Mouse (Mus musculus): ENCODE results near the gene Kiss1r. TPM values are rescaled to one million over a fixed set of nuclear protein-coding genes. Genes with fewer than 3 reads are reported as not detected.
"Not testable (repeated sequence)": the region's sequence is repeated elsewhere in the genome, so short reads cannot be mapped to it uniquely, and the experiment has no call there.

Kiss1r gene
- polyA plus RNA-seq, 1 experiment from 2014 or later = 0.68 TPM

DNA sequence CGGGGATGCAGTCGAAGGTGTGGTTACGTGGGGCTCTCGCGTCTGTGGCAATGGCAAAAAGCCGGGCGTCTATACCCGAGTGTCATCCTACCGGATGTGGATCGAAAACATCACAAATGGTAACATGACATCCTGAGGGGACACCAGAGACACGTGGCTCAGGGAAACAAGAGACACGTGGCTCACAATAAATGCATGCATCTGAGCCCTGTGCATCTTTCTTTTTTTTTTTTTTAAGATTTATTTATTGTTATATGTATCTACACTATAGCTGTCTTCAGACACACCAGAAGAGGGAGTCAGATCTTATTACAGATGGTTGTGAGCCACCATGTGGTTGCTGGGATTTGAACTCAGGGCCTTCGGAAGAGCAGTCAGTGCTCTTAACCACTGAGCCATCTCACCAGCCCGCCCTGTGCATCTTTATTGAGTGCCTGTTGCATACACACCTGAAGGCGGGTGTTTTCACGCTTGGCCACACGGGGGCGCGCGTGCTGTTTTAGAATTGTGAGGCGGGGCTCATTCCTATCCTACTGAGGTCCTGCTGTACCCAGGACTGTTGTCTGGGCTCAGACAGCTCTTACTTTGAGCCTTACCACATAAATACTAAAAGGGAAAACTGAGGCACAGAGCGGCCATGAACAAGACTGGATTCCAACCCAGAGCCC lies 24.2 kb upstream of the Kiss1r start:
- ATAC-seq = peak; percentile 65; the same call in 1 of the 2 replicates
- H3K9me3 ChIP-seq (ENCODE audit: control insufficient read depth, low read length); H3K4me2 ChIP-seq (ENCODE audit: low read depth, low read length): not testable (repeated sequence)

DNA sequence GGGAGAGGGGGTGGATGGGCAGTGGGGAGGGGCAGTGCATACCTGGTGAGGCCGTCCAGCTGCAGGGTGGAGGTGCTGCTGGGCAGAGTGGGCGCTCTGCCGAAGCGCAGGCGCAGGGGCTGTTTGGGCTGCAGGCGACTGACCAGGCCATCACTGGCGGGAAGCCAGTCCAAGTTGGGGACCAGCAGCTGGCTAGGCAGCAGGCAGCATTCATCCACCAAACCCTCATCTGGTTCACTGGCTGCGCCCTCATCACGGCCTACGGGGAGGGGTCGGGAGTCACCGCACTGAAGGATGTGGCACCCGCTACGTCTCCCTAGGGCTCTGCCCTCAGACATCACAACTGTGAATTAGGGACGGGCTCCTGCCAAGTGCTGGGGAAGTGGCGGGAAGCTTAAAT lies 20.5 kb upstream of the Kiss1r start:
- H3K36me3 ChIP-seq (ENCODE audit: control insufficient read depth, insufficient read depth, low read length) = peaks cover 16% of the 10 kb centered on the region
- 89% methylated on average over 16 of the region's 16 CpGs for WGBS
- H3K27ac ChIP-seq (ENCODE audit: low read length) = no peak overlapping the region
- no peak for ATAC-seq
- no peak overlapping the region for H3K4me3 ChIP-seq (ENCODE audit: low read length)
- no peaks in the 10 kb centered on the region for H3K9me3 ChIP-seq (ENCODE audit: control insufficient read depth, low read length)
- peaks cover 12% of the 10 kb centered on the region for H3K4me1 ChIP-seq (ENCODE audit: control insufficient read depth, insufficient read depth, low read length)
- no peaks in the 10 kb centered on the region for H3K27me3 ChIP-seq (replicated peaks; ENCODE audit: control insufficient read depth, insufficient read depth, low read length)
- H3K9ac ChIP-seq (ENCODE audit: low read depth, low read length) = no peak overlapping the region
- no peak overlapping the region for H3K4me2 ChIP-seq (ENCODE audit: low read depth, low read length)

More for the DNA sequence above, 24.2 kb upstream of the Kiss1r start:
- H3K9ac ChIP-seq (ENCODE audit: low read depth, low read length); H3K36me3 ChIP-seq (ENCODE audit: control insufficient read depth, insufficient read depth, low read length); H3K27ac ChIP-seq (ENCODE audit: low read length); H3K27me3 ChIP-seq (replicated peaks; ENCODE audit: control insufficient read depth, insufficient read depth, low read length); H3K4me3 ChIP-seq (ENCODE audit: low read length); H3K4me1 ChIP-seq (ENCODE audit: control insufficient read depth, insufficient read depth, low read length): not testable (repeated sequence)
- WGBS = 41% methylated on average over 22 of the region's 22 CpGs

DNA sequence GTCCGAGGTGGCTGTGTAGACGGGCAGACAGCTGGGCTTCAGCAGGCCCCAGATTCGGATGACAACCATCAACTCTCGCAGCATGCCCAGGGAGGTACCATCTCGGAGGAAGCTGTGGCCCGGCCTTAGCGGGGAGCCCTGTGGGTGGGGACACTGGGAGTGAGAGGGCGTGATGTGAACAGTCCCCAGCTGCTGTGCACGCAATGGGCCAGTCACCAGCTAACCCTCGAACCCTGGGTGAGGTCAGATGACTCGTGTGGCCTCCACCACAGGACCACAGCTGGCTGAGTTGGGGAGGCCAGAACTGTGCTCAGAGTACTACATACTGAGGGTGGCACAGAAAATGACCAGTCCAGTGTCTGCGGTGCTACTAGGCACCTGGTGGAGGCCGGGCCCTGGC lies 20.0 kb upstream of the Kiss1r start:
- no peak overlapping the region for H3K27ac ChIP-seq (ENCODE audit: low read length)
- H3K27me3 ChIP-seq (replicated peaks; ENCODE audit: control insufficient read depth, insufficient read depth, low read length) = no peaks in the 10 kb centered on the region
- no peak overlapping the region for H3K4me3 ChIP-seq (ENCODE audit: low read length)
- no peak overlapping the region for H3K4me2 ChIP-seq (ENCODE audit: low read depth, low read length)
- H3K9ac ChIP-seq (ENCODE audit: low read depth, low read length) = no peak overlapping the region
- 81% methylated on average over 13 of the region's 13 CpGs for WGBS
- H3K4me1 ChIP-seq (ENCODE audit: control insufficient read depth, insufficient read depth, low read length) = peaks cover 12% of the 10 kb centered on the region
- 0 out of 2 replicates have a peak, but pooled peaks have one; percentile 2 for ATAC-seq
- H3K36me3 ChIP-seq (ENCODE audit: control insufficient read depth, insufficient read depth, low read length) = peaks cover 16% of the 10 kb centered on the region
- no peaks in the 10 kb centered on the region for H3K9me3 ChIP-seq (ENCODE audit: control insufficient read depth, low read length)

DNA sequence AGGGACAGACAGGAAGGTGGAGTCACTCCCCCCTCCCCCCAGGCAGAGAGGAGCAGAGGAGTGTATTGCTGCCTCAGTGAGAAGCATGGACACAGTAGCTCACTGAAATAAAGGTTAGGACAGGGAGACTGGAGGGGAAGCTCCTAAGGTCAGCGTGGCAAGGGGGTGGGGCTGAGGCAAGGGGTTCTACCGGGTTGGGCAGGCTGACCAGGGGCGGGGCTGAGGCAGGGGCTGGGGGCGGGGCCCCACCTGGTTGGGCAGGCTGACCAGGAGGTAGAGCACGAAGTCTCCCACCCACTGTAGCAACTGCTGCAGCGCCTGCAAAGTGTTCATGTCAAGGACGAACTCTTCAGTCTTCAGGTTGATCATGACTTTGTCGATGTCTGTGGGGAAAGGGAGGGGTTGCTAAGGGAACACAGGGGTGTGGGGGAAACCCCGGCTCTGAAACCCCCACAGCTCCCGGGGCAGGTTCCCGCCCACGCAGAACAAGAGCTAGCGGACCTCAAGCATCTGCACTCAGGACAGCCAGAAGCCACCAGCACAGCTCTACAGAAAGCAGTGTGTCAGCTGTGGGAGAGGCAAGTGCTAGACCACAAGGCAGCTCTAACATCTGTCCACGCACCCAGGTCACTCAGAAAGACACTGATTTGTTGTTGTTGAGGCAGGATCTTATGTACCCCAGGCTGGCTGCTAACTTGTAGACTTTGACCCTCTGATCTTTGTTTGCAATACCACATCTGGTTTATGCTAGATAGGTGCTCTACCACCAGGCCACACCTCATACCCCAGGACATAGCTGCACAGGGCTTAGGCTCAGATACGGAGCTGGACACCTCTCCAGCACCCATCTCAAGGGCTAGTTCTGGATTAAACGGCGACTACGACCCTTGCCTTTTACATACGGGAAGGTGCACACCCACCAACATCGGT lies 19.2 kb upstream of the Kiss1r start:
- ATAC-seq = peak; percentile 60
- 0 out of 2 replicates have a peak overlapping the region, but pooled peaks have one; percentile 38 for H3K9ac ChIP-seq (ENCODE audit: low read depth, low read length)

DNA sequence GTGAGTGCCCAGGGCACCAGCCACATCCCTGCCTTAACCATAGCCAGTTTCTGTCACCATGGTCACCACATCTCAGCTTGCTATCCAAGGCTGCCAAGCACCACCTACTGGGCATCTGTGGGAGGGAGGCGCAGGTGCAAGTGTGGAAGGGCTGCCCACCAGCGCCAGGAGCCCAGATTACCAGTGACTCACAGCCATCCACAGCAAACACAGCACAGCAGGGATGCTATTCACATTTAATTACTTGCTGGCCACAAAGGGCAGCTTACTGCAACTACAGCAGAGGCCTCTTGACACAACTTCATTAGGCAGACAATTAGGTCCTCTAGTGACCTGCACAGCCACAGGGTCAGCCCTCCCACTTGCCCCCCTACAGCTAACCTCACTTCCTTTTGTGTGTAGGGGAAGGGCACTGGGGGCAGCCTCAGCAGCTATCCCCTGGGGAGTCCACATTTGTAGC lies 15.8 kb upstream of the Kiss1r start:
- no peak overlapping the region for H3K4me2 ChIP-seq (ENCODE audit: low read depth, low read length)
- peaks cover 18% of the 10 kb centered on the region for H3K36me3 ChIP-seq (ENCODE audit: control insufficient read depth, insufficient read depth, low read length)
- H3K9me3 ChIP-seq (ENCODE audit: control insufficient read depth, low read length) = no peaks in the 10 kb centered on the region
- H3K4me1 ChIP-seq (ENCODE audit: control insufficient read depth, insufficient read depth, low read length) = peaks cover 12% of the 10 kb centered on the region
- no peak for ATAC-seq
- no peaks in the 10 kb centered on the region for H3K27me3 ChIP-seq (replicated peaks; ENCODE audit: control insufficient read depth, insufficient read depth, low read length)
- no peak overlapping the region for H3K27ac ChIP-seq (ENCODE audit: low read length)
- no peak overlapping the region for H3K4me3 ChIP-seq (ENCODE audit: low read length)
- 71% methylated on average over 2 of the region's 2 CpGs for WGBS
- H3K9ac ChIP-seq (ENCODE audit: low read depth, low read length) = no peak overlapping the region

More for the DNA sequence above, 19.2 kb upstream of the Kiss1r start:
- Histone ChIP-seq H3K27me3 (replicated peaks; ENCODE audit: control insufficient read depth, insufficient read depth, low read length) (no peaks in the 10 kb centered on the region), H3K4me1 (ENCODE audit: control insufficient read depth, insufficient read depth, low read length) (peaks cover 12% of the 10 kb centered on the region), H3K27ac (ENCODE audit: low read length) (no peak overlapping the region), H3K4me3 (ENCODE audit: low read length) (no peak overlapping the region), H3K4me2 (ENCODE audit: low read depth, low read length) (no peak overlapping the region), H3K36me3 (ENCODE audit: control insufficient read depth, insufficient read depth, low read length) (peaks cover 16% of the 10 kb centered on the region), H3K9me3 (ENCODE audit: control insufficient read depth, low read length) (no peaks in the 10 kb centered on the region)
- WGBS = 45% methylated on average over 20 of the region's 20 CpGs

DNA sequence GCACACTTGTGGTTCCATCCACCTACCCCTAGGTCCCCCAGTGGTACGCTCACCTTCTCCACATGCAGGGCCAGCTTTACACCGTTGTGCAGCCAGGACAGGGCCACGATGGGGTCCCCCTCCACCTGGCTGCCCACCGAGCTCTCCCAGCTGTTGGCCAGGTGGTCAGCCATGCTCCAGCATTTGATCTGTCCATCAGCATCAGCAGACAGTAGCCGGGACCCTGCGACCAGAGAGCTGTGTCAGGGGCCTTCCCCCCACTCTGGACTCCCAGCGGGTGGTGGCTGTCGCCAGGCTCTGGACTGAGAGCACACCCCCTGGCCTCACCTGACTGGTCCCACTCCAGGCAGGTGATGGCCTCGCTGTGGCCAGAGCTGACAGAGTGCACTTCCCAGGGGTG lies 10.1 kb upstream of the Kiss1r start:
- Histone ChIP-seq H3K27me3 (replicated peaks; ENCODE audit: control insufficient read depth, insufficient read depth, low read length) (no peaks in the 10 kb centered on the region), H3K4me1 (ENCODE audit: control insufficient read depth, insufficient read depth, low read length) (peaks cover 3% of the 10 kb centered on the region; the same call in 1 of the 2 replicates), H3K36me3 (ENCODE audit: control insufficient read depth, insufficient read depth, low read length) (peaks cover 20% of the 10 kb centered on the region), H3K4me3 (ENCODE audit: low read length) (no peak overlapping the region), H3K9me3 (ENCODE audit: control insufficient read depth, low read length) (no peaks in the 10 kb centered on the region), H3K9ac (ENCODE audit: low read depth, low read length) (no peak overlapping the region), H3K27ac (ENCODE audit: low read length) (no peak overlapping the region), H3K4me2 (ENCODE audit: low read depth, low read length) (no peak overlapping the region)
- ATAC-seq = no peak
- 95% methylated on average over 9 of the region's 9 CpGs for WGBS

DNA sequence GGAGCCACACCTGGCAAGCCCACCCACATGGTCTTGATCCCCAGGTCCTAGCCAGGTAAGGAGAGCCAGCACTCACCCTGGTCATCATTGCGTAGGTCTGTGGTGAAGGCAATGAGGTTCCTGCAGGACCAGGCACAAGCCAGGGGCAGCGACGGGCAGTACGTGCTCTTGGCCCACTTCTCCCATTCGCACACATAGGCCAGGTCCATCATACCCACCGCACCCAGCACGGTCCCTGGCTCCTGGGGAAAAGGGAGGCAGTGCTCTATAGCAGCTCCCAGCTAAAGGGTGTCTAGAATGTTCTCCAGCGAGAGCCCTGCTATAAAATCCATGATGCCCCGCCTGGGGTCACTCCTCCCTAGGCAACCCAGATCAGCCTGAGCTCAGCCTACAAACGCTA lies 9.4 kb upstream of the Kiss1r start:
- H3K9ac ChIP-seq (ENCODE audit: low read depth, low read length) = no peak overlapping the region; the same call in 1 of the 2 replicates
- no peak overlapping the region for H3K4me2 ChIP-seq (ENCODE audit: low read depth, low read length)
- H3K36me3 ChIP-seq (ENCODE audit: control insufficient read depth, insufficient read depth, low read length) = peaks cover 20% of the 10 kb centered on the region
- ATAC-seq = no peak
- H3K4me1 ChIP-seq (ENCODE audit: control insufficient read depth, insufficient read depth, low read length) = peaks cover 3% of the 10 kb centered on the region; the same call in 1 of the 2 replicates
- H3K4me3 ChIP-seq (ENCODE audit: low read length) = no peak overlapping the region
- no peak overlapping the region for H3K27ac ChIP-seq (ENCODE audit: low read length)
- H3K9me3 ChIP-seq (ENCODE audit: control insufficient read depth, low read length) = no peaks in the 10 kb centered on the region
- no peaks in the 10 kb centered on the region for H3K27me3 ChIP-seq (replicated peaks; ENCODE audit: control insufficient read depth, insufficient read depth, low read length)
- WGBS = 91% methylated on average over 10 of the region's 10 CpGs

DNA sequence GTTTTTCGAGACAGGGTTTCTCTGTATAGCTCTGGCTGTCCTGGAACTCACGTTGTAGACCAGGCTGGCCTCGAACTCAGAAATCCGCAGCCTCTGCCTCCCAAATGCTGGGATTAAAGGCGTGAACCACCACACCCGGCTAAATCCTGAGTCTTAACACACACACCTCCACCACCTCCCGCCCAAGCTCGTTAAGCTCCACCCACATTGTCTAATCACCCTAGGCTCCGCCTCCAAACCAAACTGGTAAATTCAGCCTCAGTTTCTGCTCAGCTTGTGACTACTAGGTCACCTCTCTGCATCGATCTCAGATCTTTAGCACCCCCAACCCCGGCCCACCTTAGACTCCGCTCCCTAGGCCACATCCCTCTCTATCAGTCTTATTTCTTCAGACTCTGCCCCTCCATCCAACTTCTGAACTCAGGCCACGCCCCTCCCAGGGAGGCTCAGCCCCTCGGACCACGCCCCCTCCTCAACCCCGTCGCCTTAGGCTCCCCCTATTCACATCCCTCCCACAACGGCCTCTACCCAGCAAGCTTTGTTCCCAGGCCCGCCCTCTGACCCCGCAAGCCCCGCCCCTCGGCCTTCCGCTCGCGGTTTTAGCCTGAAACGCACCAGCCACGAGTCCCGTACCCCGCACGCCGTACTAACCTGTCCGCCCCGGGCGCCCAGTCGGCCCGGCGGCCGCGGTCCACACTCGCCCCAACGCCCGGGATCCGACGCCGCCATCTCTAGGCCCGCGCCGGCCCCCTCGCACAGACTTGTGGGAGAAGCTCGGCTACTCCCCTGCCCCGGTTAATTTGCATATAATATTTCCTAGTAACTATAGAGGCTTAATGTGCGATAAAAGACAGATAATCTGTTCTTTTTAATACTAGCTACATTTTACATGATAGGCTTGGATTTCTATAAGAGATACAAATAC lies 8.3 kb upstream of the Kiss1r start, which contains the start of gene Med16:
Gene Med16, minus strand, starts transcription at position 757 of the 925 bp plus-strand sequence.
- peak within 1 kb of the TSS; percentile 97 for H3K9ac ChIP-seq (ENCODE audit: low read depth, low read length)
- WGBS = 1% methylated on average over 52 of the region's 52 CpGs
- ATAC-seq = peak; percentile 96
- H3K4me2 ChIP-seq (ENCODE audit: low read depth, low read length) = peak within 1 kb of the TSS; percentile 62
- no peaks in the 10 kb centered on the region for H3K27me3 ChIP-seq (replicated peaks; ENCODE audit: control insufficient read depth, insufficient read depth, low read length)
- peak within 1 kb of the TSS; percentile 97 for H3K27ac ChIP-seq (ENCODE audit: low read length)
- H3K36me3 ChIP-seq (ENCODE audit: control insufficient read depth, insufficient read depth, low read length) = peaks cover 20% of the 10 kb centered on the region
- peak within 1 kb of the TSS; percentile 84 for H3K4me3 ChIP-seq (ENCODE audit: low read length)
- H3K4me1 ChIP-seq (ENCODE audit: control insufficient read depth, insufficient read depth, low read length) = peaks cover 3% of the 10 kb centered on the region; the same call in 1 of the 2 replicates
- H3K9me3 ChIP-seq (ENCODE audit: control insufficient read depth, low read length) = no peaks in the 10 kb centered on the region

All from intestine, embryonic 16.5 days (tissue).